Mouse (Mus musculus) liver, embryonic 16.5 days (tissue): ENCODE data around the gene Dnmbp. TPM values are rescaled to one million over a fixed set of nuclear protein-coding genes. Genes with fewer than 3 reads are reported as not detected.

ENCODE experiments used
- polyA plus RNA-seq: library from polyadenylated mRNA; unstranded; fragments of >200 nt; fragmentation: Nextera tagmentation; extraction: Ambion mirVana; gene quantifications from 2 replicates; pipeline ENCODE4 v1.2.1, GENCODE M21; 2015

Dnmbp gene
- polyA plus RNA-seq, 1 experiment from 2014 or later: 3.2 TPM

Other genes starting within 250 kb of the Dnmbp start
- gene Cutc, start 187.2 kb downstream of the Dnmbp start, polyA plus RNA-seq: 9.6 and 10.8 TPM in 2 replicates
- 5.2 and 5.3 TPM in 2 replicates for gene Cox15, start 187.2 kb downstream of the Dnmbp start, polyA plus RNA-seq
- 10.7 and 13.6 TPM in 2 replicates for gene Abcc2, start 158.0 kb downstream of the Dnmbp start, polyA plus RNA-seq
- gene Cpn1, start 46.4 kb upstream of the Dnmbp start, polyA plus RNA-seq: 97.2 and 112 TPM in 2 replicates
- 40.0 and 44.5 TPM in 2 replicates for gene Cyp2c23, start 89.0 kb upstream of the Dnmbp start, polyA plus RNA-seq
- gene Erlin1, start 129.6 kb upstream of the Dnmbp start, polyA plus RNA-seq: 19.2 and 20.2 TPM in 2 replicates
- 19.2 and 19.5 TPM in 2 replicates for gene Chuk, start 167.3 kb upstream of the Dnmbp start, polyA plus RNA-seq
- gene Cwf19l1, start 195.7 kb upstream of the Dnmbp start, polyA plus RNA-seq: 13.5 and 14.7 TPM in 2 replicates
- gene Bloc1s2, start 206.3 kb upstream of the Dnmbp start, polyA plus RNA-seq: 27.0 and 30.0 TPM in 2 replicates